ENCODE assay signal across 13 mouse cellular contexts in the genomic region with DNA sequence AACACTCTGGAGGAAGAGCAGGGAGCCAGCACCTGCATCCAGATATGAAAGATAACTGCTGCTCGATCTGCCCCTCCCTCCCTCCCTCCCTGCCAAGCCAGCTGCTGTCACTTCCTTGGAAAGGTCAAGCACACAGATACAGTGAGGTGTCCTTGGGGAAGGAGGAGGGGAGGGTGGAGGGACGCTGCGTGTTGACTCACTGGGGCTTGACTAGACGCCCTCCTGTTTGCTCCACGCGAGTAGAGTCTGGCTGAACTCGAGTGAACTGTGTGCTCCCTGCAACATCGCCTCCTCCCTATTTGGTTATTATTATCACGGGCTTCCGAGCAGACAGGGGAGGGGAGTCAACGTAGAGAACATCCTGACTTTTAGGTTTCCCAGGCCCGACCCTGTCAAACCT.
DNase-seq lines count a peak whose midpoint lies in the region; ATAC-seq and TF ChIP-seq lines count a peak whose summit lies in the region.
"Had no signal": no experiment of that assay in that cellular context is flagged by ENCODE, and none has a peak within 500 bp of the region (broad histone marks: within the 10 kb centered on the region; RNA-seq: fewer than 3 reads in every experiment).

No protein-coding gene starts in this region.

- ATAC-seq in midbrain, embryonic 13.5 days, result 0 out of 2 replicates have a peak, but pooled peaks have one; percentile 28
- no peak for ATAC-seq in midbrain, embryonic 16.5 days
- peak; percentile 65 for ATAC-seq in heart, embryonic 16.5 days (replicated peaks; ENCODE audit: extremely low read depth, insufficient read depth, low FRiP score)
- ATAC-seq: Patski had no signal

- no peak for TF ChIP-seq CTCF in gastrocnemius, adult 2 months (IDR thresholded peaks at IDR 0.05)

- H3K4me3 ChIP-seq in gastrocnemius, adult 2 months, result no peak overlapping the region
- no peak overlapping the region for H3K4me3 ChIP-seq in midbrain, embryonic 13.5 days (replicated peaks)
- H3K4me3 ChIP-seq in midbrain, embryonic 16.5 days (ENCODE audit: low read depth, low read length), result no peak overlapping the region
- no peak overlapping the region; the same call in 1 of the 2 replicates for H3K4me3 ChIP-seq in heart, embryonic 16.5 days (ENCODE audit: low read length)
- H3K4me3 ChIP-seq: erythroblast, embryonic 14.5 days; midbrain, embryonic 10.5 days had no signal

- H3K27me3 ChIP-seq in midbrain, embryonic 13.5 days, result peaks cover 58% of the 10 kb centered on the region
- no peaks in the 10 kb centered on the region; the same call in 1 of the 2 replicates for H3K27me3 ChIP-seq in midbrain, embryonic 16.5 days (ENCODE audit: control insufficient read depth, insufficient read depth, low read depth, low read length)
- H3K27me3 ChIP-seq in heart, embryonic 16.5 days (ENCODE audit: control insufficient read depth, insufficient read depth, low read length), result no peaks in the 10 kb centered on the region
- no peaks in the 10 kb centered on the region for H3K27me3 ChIP-seq in splenic B cell, adult 2 months (ENCODE audit: control insufficient read depth, insufficient read depth, low read length, poor library complexity, severe bottlenecking)

- WGBS in midbrain, embryonic 13.5 days, result 58% methylated on average over 12 of the region's 12 CpGs
- 50% methylated on average over 12 of the region's 12 CpGs for WGBS in midbrain, embryonic 16.5 days
- whole genome bisulfite sequencing in heart, embryonic 16.5 days, result 14% methylated on average over 12 of the region's 12 CpGs

- H3K27ac ChIP-seq in gastrocnemius, adult 2 months, result no peak overlapping the region
- no peak overlapping the region for H3K27ac ChIP-seq in midbrain, embryonic 13.5 days
- H3K27ac ChIP-seq in midbrain, embryonic 16.5 days (ENCODE audit: low read length), result no peak overlapping the region
- H3K27ac ChIP-seq in heart, embryonic 16.5 days (ENCODE audit: low read length), result no peak overlapping the region; the same call in 1 of the 2 replicates
- H3K27ac ChIP-seq: hindbrain, embryonic 14.5 days; midbrain, embryonic 10.5 days had no signal

- H3K9ac ChIP-seq in midbrain, embryonic 13.5 days (replicated peaks), result no peak overlapping the region
- no peak overlapping the region for H3K9ac ChIP-seq in midbrain, embryonic 16.5 days (ENCODE audit: low read depth, low read length)
- H3K9ac ChIP-seq in heart, embryonic 16.5 days (ENCODE audit: low read length), result no peak overlapping the region
- H3K9ac ChIP-seq: hindbrain, embryonic 14.5 days had no signal

- no peak overlapping the region for H3K4me2 ChIP-seq in midbrain, embryonic 13.5 days (replicated peaks)
- no peak overlapping the region for H3K4me2 ChIP-seq in midbrain, embryonic 16.5 days (ENCODE audit: low read length)
- H3K4me2 ChIP-seq in heart, embryonic 16.5 days (ENCODE audit: low read depth, low read length), result peak overlapping the region; percentile 53
- H3K4me2 ChIP-seq: hindbrain, embryonic 14.5 days had no signal

- peaks cover 41% of the 10 kb centered on the region for H3K4me1 ChIP-seq in midbrain, embryonic 13.5 days (replicated peaks)
- peaks cover 18% of the 10 kb centered on the region for H3K4me1 ChIP-seq in midbrain, embryonic 16.5 days (ENCODE audit: control insufficient read depth, insufficient read depth, low read length)
- H3K4me1 ChIP-seq in heart, embryonic 16.5 days (ENCODE audit: control insufficient read depth, insufficient read depth, low read length), result peaks cover 15% of the 10 kb centered on the region

- H3K9me3 ChIP-seq in midbrain, embryonic 13.5 days, result no peaks in the 10 kb centered on the region
- H3K9me3 ChIP-seq in midbrain, embryonic 16.5 days (replicated peaks; ENCODE audit: control insufficient read depth, low read length, poor library complexity, severe bottlenecking), result no peaks in the 10 kb centered on the region
- H3K9me3 ChIP-seq in heart, embryonic 16.5 days (replicated peaks; ENCODE audit: control insufficient read depth, low read length), result no peaks in the 10 kb centered on the region
- H3K9me3 ChIP-seq: midbrain, embryonic 10.5 days had no signal

- peak; percentile 49 for DNase-seq in gastrocnemius, adult 2 months
- no peak for DNase-seq in gastrocnemius, postnatal 36 days
- DNase-seq in splenic B cell, adult 2 months (ENCODE audit: low read depth, low spot score), result peak; percentile 36
- DNase-seq in MN1 (ENCODE audit: low spot score), result no peak
- no peak for DNase-seq in thymus, adult 18-20 months
- DNase-seq: right cerebral cortex, postnatal 14 days had no signal

- intact Hi-C loops in gastrocnemius, adult 2 months (cut with DNase I), result no loop called here
- intact Hi-C loops in gastrocnemius, postnatal 36 days (cut with DNase I), result no loop called here

- no peaks in the 10 kb centered on the region for H3K36me3 ChIP-seq in midbrain, embryonic 13.5 days
- no peaks in the 10 kb centered on the region for H3K36me3 ChIP-seq in midbrain, embryonic 16.5 days (ENCODE audit: control insufficient read depth, insufficient read depth, low read length)
- H3K36me3 ChIP-seq in heart, embryonic 16.5 days (ENCODE audit: control insufficient read depth, insufficient read depth), result no peaks in the 10 kb centered on the region
- H3K36me3 ChIP-seq in splenic B cell, adult 2 months (ENCODE audit: control insufficient read depth, insufficient read depth, low read length, poor library complexity, severe bottlenecking), result no peaks in the 10 kb centered on the region
- H3K36me3 ChIP-seq: midbrain, embryonic 10.5 days had no signal

Comparison
In these comparisons a context has a peak if more than half of its experiments do, and no peak if none do; other contexts are left out.
1. DNase-seq: peak in gastrocnemius, adult 2 months (single experiment) and splenic B cell, adult 2 months (single experiment); none in gastrocnemius, postnatal 36 days (0 of 2), MN1 (single experiment) and thymus, adult 18-20 months (0 of 2).